Mouse (Mus musculus) liver, postnatal 0 days (tissue): ENCODE data around the gene Col10a1. TPM values are rescaled to one million over a fixed set of nuclear protein-coding genes. Genes with fewer than 3 reads are reported as not detected.
"Not testable (repeated sequence)": the region's sequence is repeated elsewhere in the genome, so short reads cannot be mapped to it uniquely, and the experiment has no call there.

Experiments used
- ATAC-seq: fragments of 200-750 bp; cut with Nextera tagmentation; 2 replicates; pipeline ENCODE4 v1.8.0; 2017; ENCODE audit warnings: mild to moderate bottlenecking, moderate library complexity
- DNase-seq: peaks from one replicate; pipeline ENCODE4 v3.0.0-alpha.2; 2016
- H3K27ac ChIP-seq: fragments of 300-500 bp; sonication (generic); 2 replicates; pipeline ENCODE4 v1.5.1; 2014; ENCODE audit warnings: antibody characterized with exemption, moderate library complexity, mild to moderate bottlenecking, low read depth
- H3K27me3 ChIP-seq: fragments of 300-500 bp; sonication (generic); 2 replicates; pipeline ENCODE4 v1.6.1; 2014; ENCODE audit warnings: low read length, control low read depth, mixed read lengths; ENCODE audit not compliant: insufficient read depth
- H3K36me3 ChIP-seq: fragments of 300-500 bp; sonication (generic); replicated peaks from 2 replicates; pipeline ENCODE4 v1.6.1; 2014; ENCODE audit warnings: mild to moderate bottlenecking, control low read depth, low read length, moderate library complexity, mixed read lengths; ENCODE audit not compliant: insufficient read depth
- H3K4me1 ChIP-seq: fragments of 300-500 bp; sonication (generic); 2 replicates; pipeline ENCODE4 v1.6.1; 2014; ENCODE audit warnings: antibody characterized with exemption, mild to moderate bottlenecking, control low read depth; ENCODE audit not compliant: insufficient read depth
- H3K4me2 ChIP-seq: fragments of 300-500 bp; sonication (generic); 2 replicates; pipeline ENCODE4 v1.6.1; 2014; ENCODE audit warnings: low read depth, mild to moderate bottlenecking, low read length, moderate library complexity, mixed read lengths
- H3K4me3 ChIP-seq: fragments of 300-500 bp; sonication (generic); 2 replicates; pipeline ENCODE4 v1.5.1; 2014; ENCODE audit warnings: low read depth, low read length
- H3K9ac ChIP-seq: fragments of 300-500 bp; sonication (generic); replicated peaks from 2 replicates; pipeline ENCODE4 v1.6.1; 2014; ENCODE audit warnings: mild to moderate bottlenecking, moderate library complexity
- H3K9me3 ChIP-seq: fragments of 300-500 bp; sonication (generic); 2 replicates; pipeline ENCODE4 v1.6.1; 2016; ENCODE audit warnings: mild to moderate bottlenecking, control low read depth, low read length, mixed read lengths
- CTCF ChIP-seq: sonication (generic); IDR thresholded peaks from 2 replicates; pipeline ENCODE4 v1.5.1; 2016; ENCODE audit warnings: antibody characterized with exemption, low read depth
- EP300 ChIP-seq: IDR thresholded peaks from 2 replicates; pipeline ENCODE4 v1.6.1; 2016; ENCODE audit warnings: antibody characterized with exemption, low read depth, mild to moderate bottlenecking
- WGBS: fragments of 180-500 bp; shearing (Covaris S2); extraction: QIAGEN DNeasy Blood & Tissue Kit; methylation state at CpG from one replicate; pipeline ENCODE4 v1.1.7; 2014; ENCODE audit not compliant: insufficient replicate concordance; 5-methylcytosine and 5-hydroxymethylcytosine counted together
- polyA plus RNA-seq: library from polyadenylated mRNA; unstranded; fragments of >200 nt; fragmentation: Nextera tagmentation; extraction: Ambion mirVana; gene quantifications from 2 replicates; pipeline ENCODE4 v1.2.1, GENCODE M21; 2015

Col10a1 gene
- polyA plus RNA-seq, 1 experiment from 2014 or later = 0.08 TPM

- Histone ChIP-seq H3K9ac (no peak overlapping the region), H3K27me3 (no peaks in the 10 kb centered on the region), H3K27ac (no peak overlapping the region), H3K4me2 (no peak overlapping the region), H3K9me3 (no peaks in the 10 kb centered on the region), H3K4me1 (no peaks in the 10 kb centered on the region), H3K4me3 (no peak overlapping the region), H3K36me3 (no peaks in the 10 kb centered on the region)
- ATAC-seq (no peak), DNase-seq (no peak)
- TF ChIP-seq EP300 (no peak), CTCF (peak; percentile 56)
Observed at GRCm38 (mm10) chr10:34431783-34432182, 42.0 kb downstream of the Col10a1 start.

- 91% methylated on average over 5 of the region's 14 CpGs for WGBS
- H3K27me3 ChIP-seq, H3K4me1 ChIP-seq, H3K9me3 ChIP-seq, DNase-seq, ATAC-seq, H3K9ac ChIP-seq, H3K36me3 ChIP-seq, H3K27ac ChIP-seq, H3K4me3 ChIP-seq, H3K4me2 ChIP-seq: not testable (repeated sequence)
Observed at GRCm38 (mm10) chr10:34434191-34434590, 44.4 kb downstream of the Col10a1 start.

Other genes starting within 250 kb of the Col10a1 start
- gene Dse, start 182.3 kb upstream of the Col10a1 start, polyA plus RNA-seq = 5.6 and 5.8 TPM in 2 replicates
- gene Tspyl1, start 107.8 kb upstream of the Col10a1 start, polyA plus RNA-seq = 20.7 and 21.0 TPM in 2 replicates
- 0.46 and 0.51 TPM in 2 replicates for gene Tspyl4, start 92.5 kb upstream of the Col10a1 start, polyA plus RNA-seq
- gene Nt5dc1, start 28.6 kb downstream of the Col10a1 start, polyA plus RNA-seq = 7.3 and 8.0 TPM in 2 replicates
- gene Frk, start 93.4 kb downstream of the Col10a1 start, polyA plus RNA-seq = 0.83 and 0.99 TPM in 2 replicates